Mouse (Mus musculus): ENCODE data around the gene Nfyc.

Nfyc gene

GRCm38 (mm10) chr4:120831472-120831871 lies at the start of gene Nfyc:
Gene Nfyc (minus strand): TSS chr4:120831572.
- DNase-seq (ENCODE audit: low spot score) = no peak

DNA sequence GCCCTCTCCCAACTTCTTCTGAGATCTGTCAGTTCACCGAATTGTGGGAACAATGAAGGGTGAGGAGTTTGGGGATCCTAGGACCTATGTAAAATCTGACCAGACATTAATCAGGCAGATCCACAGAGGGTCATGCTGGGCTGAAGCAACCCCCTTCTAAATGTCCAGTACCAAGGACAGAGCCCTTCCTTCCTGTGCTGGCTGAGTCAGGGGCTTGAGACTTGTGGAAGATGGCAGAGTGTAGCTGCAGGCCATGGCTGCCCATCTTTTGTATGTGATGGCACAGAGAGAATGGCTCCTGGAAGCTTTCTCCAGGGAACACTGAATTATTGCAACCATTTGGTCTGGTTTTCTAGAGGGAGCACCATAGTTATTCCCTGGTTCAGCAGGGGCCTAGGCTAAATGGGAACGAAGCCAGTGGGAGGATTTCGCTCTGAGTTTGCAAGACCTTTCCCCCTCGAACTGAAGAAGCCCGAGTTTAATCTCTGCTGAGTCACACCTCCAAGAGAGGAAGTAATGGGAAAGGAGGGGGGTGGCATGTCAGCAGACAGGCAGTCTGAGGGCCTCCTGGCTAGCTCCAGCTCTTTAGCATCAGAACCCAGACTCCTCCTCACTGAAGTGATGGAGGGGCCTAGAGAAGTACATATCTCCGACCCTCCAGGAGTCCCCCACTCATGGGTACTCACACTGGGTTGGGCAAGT lies 49.5 kb upstream of the Nfyc start:
- DNase-seq (ENCODE audit: low spot score) = no peak

DNA sequence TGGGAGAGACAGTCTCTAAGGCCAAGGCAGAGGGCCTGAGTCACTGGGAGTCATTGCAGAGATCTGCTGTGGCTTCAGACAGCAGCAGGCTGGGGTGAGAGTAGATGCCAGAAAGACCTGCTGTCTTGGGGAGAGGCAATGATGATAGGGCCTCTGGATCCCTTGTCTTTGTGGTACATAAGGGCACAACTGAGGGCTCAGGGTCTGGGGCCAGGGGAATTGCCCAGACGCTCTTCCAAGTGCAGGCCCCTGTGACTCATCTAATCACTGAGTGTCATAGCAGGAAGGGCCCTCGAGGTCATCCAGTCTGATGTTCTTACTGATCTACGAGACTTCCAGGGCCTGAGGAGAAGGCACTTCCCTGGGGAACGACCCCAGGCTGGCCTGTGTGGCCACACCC lies 48.0 kb upstream of the Nfyc start:
- no peak for DNase-seq (ENCODE audit: low spot score)

- DNase-seq (ENCODE audit: low spot score) = no peak
These were observed 47.4 kb upstream of the Nfyc start for GRCm38 (mm10) chr4:120878728-120879127.

DNA sequence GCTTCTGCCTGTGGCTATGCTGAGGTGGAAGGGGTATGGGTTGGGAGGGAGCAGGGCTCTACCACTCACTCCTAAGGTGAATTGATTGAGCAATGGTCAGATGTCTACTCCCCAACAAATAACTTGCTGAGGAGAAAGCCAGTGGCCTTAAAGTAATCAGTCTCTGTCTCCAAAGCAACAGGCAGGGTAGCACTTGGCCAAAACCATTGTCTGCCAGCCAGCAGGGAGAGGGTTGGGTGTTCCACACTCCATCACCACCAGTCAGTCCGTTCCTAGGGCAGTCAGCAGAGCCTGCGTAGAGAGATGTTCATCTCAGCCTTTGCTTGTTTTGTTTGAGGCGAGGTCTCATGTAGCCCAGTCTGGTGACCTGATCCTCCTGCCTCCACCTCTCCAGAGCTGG lies 44.6 kb upstream of the Nfyc start:
- no peak for DNase-seq (ENCODE audit: low spot score)

GRCm38 (mm10) chr4:120870262-120870748 lies 38.9 kb upstream of the Nfyc start:
- DNase-seq (ENCODE audit: low spot score) = peak; percentile 67

- no peak for DNase-seq (ENCODE audit: low spot score)
These were observed 37.6 kb upstream of the Nfyc start for GRCm38 (mm10) chr4:120868988-120869387.

- DNase-seq (ENCODE audit: low spot score) = no peak
These were observed 36.9 kb upstream of the Nfyc start for GRCm38 (mm10) chr4:120868246-120868645.

DNA sequence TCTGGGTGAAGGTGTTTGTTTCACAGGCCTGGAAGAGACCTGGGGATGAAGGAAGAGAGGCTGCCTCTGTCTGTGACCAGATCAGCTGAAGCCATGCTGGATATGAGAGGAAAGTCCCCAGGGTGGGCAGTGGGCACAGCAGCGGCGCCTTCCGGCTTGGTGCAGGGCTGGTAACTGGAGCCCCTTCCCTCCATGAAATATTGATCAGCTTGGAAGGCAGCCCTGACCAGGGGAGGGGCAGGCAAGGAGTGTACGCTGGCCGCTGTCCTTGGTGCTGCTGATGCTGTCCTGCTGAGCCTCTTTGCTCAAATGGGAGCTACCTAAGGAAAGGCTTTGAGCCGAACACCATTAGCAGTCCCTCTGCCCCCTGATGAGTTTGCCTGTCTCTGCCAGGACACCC lies 34.8 kb upstream of the Nfyc start:
- peak; percentile 73 for DNase-seq (ENCODE audit: low spot score)

- no peak for DNase-seq (ENCODE audit: low spot score)
These were observed 28.5 kb upstream of the Nfyc start for GRCm38 (mm10) chr4:120859865-120860264.

DNA sequence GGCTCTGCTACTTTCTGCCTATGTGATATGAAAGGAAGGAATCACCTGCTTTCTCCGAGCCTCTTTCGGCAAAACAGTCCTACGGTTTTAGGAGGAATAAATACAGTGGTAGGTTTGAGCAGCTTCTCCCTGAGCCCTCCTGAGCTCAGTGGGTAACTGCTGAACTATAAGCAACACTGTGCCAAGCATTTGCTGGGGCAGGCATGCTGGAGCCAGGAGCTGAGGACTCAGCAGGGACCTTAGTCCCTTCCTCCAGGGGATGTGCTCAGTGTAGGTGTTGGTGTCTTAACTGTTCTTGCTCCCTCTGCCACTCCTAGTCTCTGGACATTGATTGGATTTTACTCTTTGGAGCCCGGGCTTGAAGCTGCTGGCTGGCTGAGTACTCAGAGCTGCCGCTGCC lies 25.0 kb upstream of the Nfyc start:
- no peak for DNase-seq (ENCODE audit: low spot score)

- no peak for DNase-seq (ENCODE audit: low spot score)
These were observed 24.1 kb upstream of the Nfyc start for GRCm38 (mm10) chr4:120855360-120856060.

- peak; percentile 78 for DNase-seq (ENCODE audit: low spot score)
These were observed 23.4 kb upstream of the Nfyc start, which contains the start of gene Rims3 for GRCm38 (mm10) chr4:120854588-120855319. Gene Rims3 (plus strand): TSS chr4:120854816.

DNA sequence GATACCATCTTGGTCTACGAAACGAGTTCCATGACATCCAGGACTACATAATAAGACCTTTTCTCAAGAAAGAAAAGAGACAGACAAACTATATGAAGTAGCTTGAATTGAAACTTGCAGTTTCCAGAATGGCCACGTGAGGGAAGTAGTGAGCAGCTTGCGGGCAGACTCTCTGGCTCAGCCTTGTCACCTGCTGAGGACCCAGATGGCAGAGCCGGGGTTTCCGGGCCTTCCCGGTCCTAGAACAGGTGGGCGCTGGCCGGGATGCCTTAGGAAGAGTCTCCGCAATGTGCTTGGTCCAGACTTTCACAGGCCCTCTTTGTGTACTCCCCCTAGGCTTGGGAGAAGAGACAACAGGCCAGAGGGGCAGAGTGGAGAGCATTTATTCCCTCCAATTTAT lies 19.6 kb upstream of the Nfyc start:
- peak; percentile 88 for DNase-seq (ENCODE audit: low spot score)

- no peak for DNase-seq (ENCODE audit: low spot score)
These were observed 18.1 kb upstream of the Nfyc start for GRCm38 (mm10) chr4:120849451-120849850.

DNA sequence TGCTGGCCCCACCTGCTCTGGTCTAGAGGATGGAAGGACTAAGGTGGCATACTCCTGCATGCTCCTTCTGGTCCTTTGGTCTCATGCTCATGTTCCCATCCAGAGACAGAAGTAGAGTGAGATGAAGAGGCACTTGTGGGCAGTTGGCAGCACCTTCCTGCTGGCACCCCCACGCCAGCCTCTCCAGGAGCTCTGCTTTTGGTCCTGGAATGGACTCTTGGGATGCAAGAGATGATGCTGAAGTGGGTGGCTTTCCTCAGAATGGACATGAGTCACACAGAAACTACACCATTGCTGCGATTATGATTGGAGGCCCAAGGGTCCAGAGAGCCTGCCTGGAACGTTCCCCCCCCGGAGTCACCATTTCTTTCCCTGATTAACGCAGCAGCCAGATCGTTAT lies 17.5 kb upstream of the Nfyc start:
- no peak for DNase-seq (ENCODE audit: low spot score)

GRCm38 (mm10) chr4:120845098-120845497 lies 13.7 kb upstream of the Nfyc start:
- DNase-seq (ENCODE audit: low spot score) = no peak

DNA sequence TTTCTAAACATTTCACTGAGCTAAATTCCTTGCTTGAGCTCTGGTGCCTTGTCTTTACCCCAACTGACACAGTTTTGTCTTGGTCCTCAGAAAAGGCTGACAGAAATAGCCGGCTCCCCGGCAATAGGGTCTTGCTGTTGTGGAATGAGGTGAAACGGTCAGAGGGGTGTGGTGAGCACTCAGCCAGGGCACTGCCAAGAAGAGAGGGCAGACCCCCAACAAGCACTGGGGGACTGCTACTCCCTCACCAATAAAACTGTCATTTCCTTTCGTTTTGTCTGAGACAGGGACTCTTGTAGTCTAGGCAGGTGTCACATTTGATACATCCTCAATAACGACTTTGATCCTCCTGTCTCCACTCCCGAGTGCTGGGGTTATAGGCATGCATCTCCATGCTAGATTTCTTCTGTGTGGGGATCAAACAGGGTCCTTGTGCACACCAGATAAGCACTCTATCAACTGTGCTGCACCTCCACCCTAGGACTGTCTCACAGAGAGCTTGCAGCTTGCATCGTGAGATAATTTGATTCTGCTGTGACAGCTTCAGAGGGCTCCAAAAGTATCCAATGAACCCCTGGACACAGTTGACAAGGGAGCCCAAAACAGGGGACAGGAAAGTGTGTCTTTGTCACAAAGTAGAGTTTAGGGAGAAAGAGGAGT lies 13.2 kb upstream of the Nfyc start:
- no peak for DNase-seq (ENCODE audit: low spot score)

DNA sequence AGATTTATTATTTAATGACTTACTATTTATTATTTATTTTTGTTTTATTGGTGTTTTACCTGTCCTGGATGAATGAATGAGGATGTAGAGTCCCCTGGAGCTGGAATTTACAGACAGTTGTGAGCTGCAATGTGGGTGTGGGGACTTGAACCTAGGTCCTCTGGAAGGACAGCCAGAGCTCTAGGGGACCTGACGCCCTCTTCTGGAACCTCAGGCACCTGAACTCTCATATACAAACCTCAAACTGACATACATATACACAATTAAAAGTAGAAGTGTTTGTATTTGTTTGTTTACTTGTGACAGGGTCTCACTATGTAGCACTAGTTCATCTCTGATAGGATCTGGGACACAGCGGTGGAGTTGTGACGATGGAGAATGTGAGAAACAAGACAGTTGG lies 10.0 kb upstream of the Nfyc start:
- no peak for DNase-seq (ENCODE audit: low spot score)

GRCm38 (mm10) chr4:120830767-120831166 lies 605 bp downstream of the Nfyc start:
- no peak for DNase-seq (ENCODE audit: low spot score)

GRCm38 (mm10) chr4:120826418-120826817 lies 5.0 kb downstream of the Nfyc start:
- no peak for DNase-seq (ENCODE audit: low spot score)

All from retina, embryonic 14.5 days (tissue).